In genomic region chr2:71751863-71752262, GRCm38 (mm10) we compare ENCODE assay signal across 13 mouse cellular contexts. TPM values are rescaled to one million over a fixed set of nuclear protein-coding genes. Genes with fewer than 3 reads are reported as not detected.
DNase-seq lines count a peak whose midpoint lies in the region; ATAC-seq and TF ChIP-seq lines count a peak whose summit lies in the region.
"Had no signal": no experiment of that assay in that cellular context is flagged by ENCODE, and none has a peak within 500 bp of the region (broad histone marks: within the 10 kb centered on the region; RNA-seq: fewer than 3 reads in every experiment).

No protein-coding gene starts in this region.

- no peaks in the 10 kb centered on the region for H3K36me3 ChIP-seq in hindbrain, embryonic 10.5 days
- H3K36me3 ChIP-seq in hindbrain, postnatal 0 days (ENCODE audit: insufficient read depth, low read length) = no peaks in the 10 kb centered on the region
- H3K36me3 ChIP-seq in lung, postnatal 0 days (ENCODE audit: insufficient read depth, low read length) = no peaks in the 10 kb centered on the region
- no peaks in the 10 kb centered on the region for H3K36me3 ChIP-seq in embryonic facial prominence, embryonic 10.5 days (replicated peaks)
- H3K36me3 ChIP-seq: limb, embryonic 13.5 days had no signal

- peak overlapping the region; percentile 57 for H3K27ac ChIP-seq in hindbrain, embryonic 10.5 days
- no peak overlapping the region for H3K27ac ChIP-seq in hindbrain, postnatal 0 days
- H3K27ac ChIP-seq in lung, postnatal 0 days (ENCODE audit: low read length) = peak overlapping the region; percentile 57
- peak overlapping the region; percentile 20; the same call in 1 of the 2 replicates for H3K27ac ChIP-seq in embryonic facial prominence, embryonic 10.5 days (replicated peaks)
- H3K27ac ChIP-seq: left cerebral cortex, adult 2 months; limb, embryonic 13.5 days had no signal

- H3K9ac ChIP-seq in hindbrain, postnatal 0 days (replicated peaks; ENCODE audit: low read length) = no peak overlapping the region
- H3K9ac ChIP-seq in lung, postnatal 0 days (replicated peaks; ENCODE audit: low read depth) = no peak overlapping the region
- H3K9ac ChIP-seq: forebrain, postnatal 0 days; limb, embryonic 13.5 days had no signal

- ATAC-seq in hindbrain, postnatal 0 days = no peak
- ATAC-seq in lung, postnatal 0 days = no peak
- ATAC-seq: forebrain, postnatal 0 days had no signal

- no peak overlapping the region for H3K4me2 ChIP-seq in hindbrain, postnatal 0 days (ENCODE audit: low read depth, low read length)
- no peak overlapping the region for H3K4me2 ChIP-seq in lung, postnatal 0 days (replicated peaks; ENCODE audit: low read depth, low read length)
- H3K4me2 ChIP-seq: limb, embryonic 13.5 days; midbrain, embryonic 11.5 days had no signal

- no peak for TF ChIP-seq CTCF in hindbrain, postnatal 0 days (IDR thresholded peaks at IDR 0.05; ENCODE audit: low read depth)
- TF ChIP-seq CTCF in lung, postnatal 0 days (IDR thresholded peaks at IDR 0.05) = no peak

- H3K4me3 ChIP-seq in hindbrain, embryonic 10.5 days = no peak overlapping the region
- no peak overlapping the region for H3K4me3 ChIP-seq in hindbrain, postnatal 0 days (ENCODE audit: low read length)
- no peak overlapping the region for H3K4me3 ChIP-seq in lung, postnatal 0 days (ENCODE audit: low read depth, low read length)
- H3K4me3 ChIP-seq in embryonic facial prominence, embryonic 10.5 days = no peak overlapping the region
- H3K4me3 ChIP-seq: left cerebral cortex, adult 2 months; limb, embryonic 13.5 days had no signal

- no peaks in the 10 kb centered on the region for H3K9me3 ChIP-seq in hindbrain, embryonic 10.5 days
- no peaks in the 10 kb centered on the region for H3K9me3 ChIP-seq in hindbrain, postnatal 0 days (ENCODE audit: low read length)
- no peaks in the 10 kb centered on the region for H3K9me3 ChIP-seq in lung, postnatal 0 days (ENCODE audit: low read length)
- H3K9me3 ChIP-seq in embryonic facial prominence, embryonic 10.5 days = no peaks in the 10 kb centered on the region
- H3K9me3 ChIP-seq: limb, embryonic 13.5 days had no signal

- H3K4me1 ChIP-seq in hindbrain, embryonic 10.5 days (replicated peaks) = peaks cover 31% of the 10 kb centered on the region
- no peaks in the 10 kb centered on the region for H3K4me1 ChIP-seq in hindbrain, postnatal 0 days (ENCODE audit: insufficient read depth, low read length)
- H3K4me1 ChIP-seq in lung, postnatal 0 days (ENCODE audit: insufficient read depth, low read depth, low read length) = peaks cover 12% of the 10 kb centered on the region; the same call in 1 of the 2 replicates
- peaks cover 37% of the 10 kb centered on the region for H3K4me1 ChIP-seq in embryonic facial prominence, embryonic 10.5 days
- H3K4me1 ChIP-seq: limb, embryonic 13.5 days had no signal

- H3K27me3 ChIP-seq in hindbrain, embryonic 10.5 days (ENCODE audit: insufficient read depth, poor library complexity, severe bottlenecking) = peaks cover 27% of the 10 kb centered on the region
- H3K27me3 ChIP-seq in hindbrain, postnatal 0 days (ENCODE audit: insufficient read depth, low read length) = no peaks in the 10 kb centered on the region
- no peaks in the 10 kb centered on the region for H3K27me3 ChIP-seq in lung, postnatal 0 days (replicated peaks; ENCODE audit: insufficient read depth, low read length)
- H3K27me3 ChIP-seq in embryonic facial prominence, embryonic 10.5 days (replicated peaks; ENCODE audit: low read depth, poor library complexity, severe bottlenecking) = peaks cover 5% of the 10 kb centered on the region; the same call in 1 of the 2 replicates
- H3K27me3 ChIP-seq: limb, embryonic 13.5 days had no signal

- peak; percentile 23; the same call in 1 of the 2 replicates for TF ChIP-seq EP300 in lung, postnatal 0 days (IDR thresholded peaks at IDR 0.05)

- 90% methylated on average over 2 of the region's 2 CpGs for WGBS in hindbrain, embryonic 10.5 days
- WGBS in hindbrain, postnatal 0 days = 87% methylated on average over 2 of the region's 2 CpGs
- 38% methylated on average over 2 of the region's 2 CpGs for WGBS in lung, postnatal 0 days
- WGBS in embryonic facial prominence, embryonic 10.5 days = 72% methylated on average over 2 of the region's 2 CpGs

- no peak for DNase-seq in hindbrain, embryonic 10.5 days (ENCODE audit: low spot score)
- no peak for DNase-seq in hindbrain, postnatal 0 days (ENCODE audit: low spot score)
- DNase-seq in lung, postnatal 0 days (ENCODE audit: low spot score) = peak; percentile 36
- DNase-seq in lung, postnatal 4 days = no peak
- DNase-seq in embryonic facial prominence, embryonic 10.5 days (ENCODE audit: low spot score) = no peak
- DNase-seq in skeletal muscle tissue, adult 2 months (ENCODE audit: low read depth, low spot score) = peak; percentile 9
- no peak for DNase-seq in left cerebral cortex, adult 18-20 months (ENCODE audit: low spot score in 2 of 2)
- DNase-seq in adrenal gland, adult (ENCODE audit: inconsistent age in 2 of 2, low spot score in 1 of 2) = no peak
- DNase-seq: cerebellum, adult 11 months; forebrain, postnatal 0 days had no signal

RNA-seq across cellular contexts. Expression of gene Itga6, which starts 6.4 kb away (rescaled TPM):
- polyA plus RNA-seq in hindbrain, embryonic 10.5 days (2016; fragmentation: Nextera tagmentation; extraction: Ambion mirVana) = 19.5 and 28.0 TPM in 2 replicates
- 46.7 and 50.0 TPM in 2 replicates for total RNA-seq in hindbrain, postnatal 0 days (2014; rRNA removed)
- 20.0 and 20.7 TPM in 2 replicates for polyA plus RNA-seq in hindbrain, postnatal 0 days (2015; fragmentation: Nextera tagmentation; extraction: Ambion mirVana)
- 78.2 and 79.1 TPM in 2 replicates for polyA plus RNA-seq in lung, postnatal 0 days (2015; fragmentation: Nextera tagmentation; extraction: Ambion mirVana)
- polyA plus RNA-seq in embryonic facial prominence, embryonic 10.5 days (2016; fragmentation: Nextera tagmentation; extraction: Ambion mirVana) = 30.7 and 31.6 TPM in 2 replicates
- 10 to 100 TPM; 24.9 to 25.2 TPM for total RNA-seq in left cerebral cortex, adult 18-20 months (2021)

Comparison
In these comparisons a context has a peak if more than half of its experiments do, and no peak if none do; other contexts are left out.
1. DNase-seq: peak in lung, postnatal 0 days (single experiment) and skeletal muscle tissue, adult 2 months (single experiment); none in hindbrain, embryonic 10.5 days (single experiment), hindbrain, postnatal 0 days (single experiment), lung, postnatal 4 days (0 of 2), embryonic facial prominence, embryonic 10.5 days (single experiment), left cerebral cortex, adult 18-20 months (0 of 2) and adrenal gland, adult (0 of 2).